Mouse (Mus musculus) WW6 (cell line): ENCODE measurements around the gene Cldn3.
"Not testable (repeated sequence)": the region's sequence is repeated elsewhere in the genome, so short reads cannot be mapped to it uniquely, and the experiment has no call there.

ENCODE experiments used
- DNase-seq: peaks from one replicate; pipeline ENCODE4 v3.0.0-alpha.2; 2013; ENCODE audit warnings: low read depth, low spot score

Gene Cldn3

GRCm38 (mm10) chr5:134985633-134986297 lies at the start of gene Cldn3:
Cldn3 (plus strand) TSS chr5:134986214.
- DNase-seq: peak; percentile 70

DNA sequence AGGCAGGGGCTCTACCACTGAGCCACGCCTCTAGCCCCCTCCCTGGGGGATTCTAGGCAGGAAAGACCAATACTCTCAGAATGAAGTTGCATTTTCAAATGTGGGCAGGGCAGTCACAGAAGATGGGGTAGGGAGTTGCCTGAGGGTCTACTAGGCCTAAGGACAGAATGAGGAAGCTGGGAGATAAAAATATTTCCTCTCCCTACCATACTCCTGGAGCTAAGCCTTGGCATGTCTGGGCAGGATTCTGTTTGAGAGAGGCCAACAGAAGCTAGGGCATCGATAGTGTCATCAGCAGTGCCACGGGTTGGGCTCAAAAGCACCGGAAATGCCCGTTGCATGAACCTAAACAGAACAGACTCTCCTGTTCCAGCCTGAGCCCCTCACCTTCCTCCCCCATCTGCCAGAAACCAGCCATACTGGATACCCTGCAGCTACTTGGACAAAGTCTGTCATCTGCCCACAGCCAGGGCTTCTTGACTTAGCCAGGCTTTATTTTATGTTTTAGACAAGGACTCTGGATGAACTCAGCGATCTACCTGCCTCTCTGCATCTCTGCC lies 49.3 kb upstream of the Cldn3 start:
- DNase-seq: no peak

- DNase-seq: no peak
These were observed 46.9 kb upstream of the Cldn3 start for GRCm38 (mm10) chr5:134939069-134939468.

DNA sequence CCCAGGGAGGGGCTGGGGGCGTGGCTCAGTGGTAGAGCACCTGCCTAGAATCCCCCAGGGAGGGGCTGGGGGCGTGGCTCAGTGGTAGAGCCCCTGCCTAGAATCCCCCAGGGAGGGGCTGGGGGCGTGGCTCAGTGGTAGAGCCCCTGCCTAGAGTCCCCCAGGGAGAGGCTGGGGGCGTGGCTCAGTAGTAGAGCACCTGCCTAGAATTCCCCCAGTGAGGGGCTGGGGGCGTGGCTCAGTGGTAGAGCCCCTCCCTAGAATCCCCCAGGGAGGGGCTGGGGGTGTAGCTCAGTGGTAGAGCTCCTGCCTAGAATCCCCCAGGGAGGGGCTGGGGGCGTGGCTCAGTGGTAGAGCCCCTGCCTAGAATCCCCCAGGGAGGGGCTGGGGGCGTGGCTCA lies 46.5 kb upstream of the Cldn3 start:
- DNase-seq: not testable (repeated sequence)

DNA sequence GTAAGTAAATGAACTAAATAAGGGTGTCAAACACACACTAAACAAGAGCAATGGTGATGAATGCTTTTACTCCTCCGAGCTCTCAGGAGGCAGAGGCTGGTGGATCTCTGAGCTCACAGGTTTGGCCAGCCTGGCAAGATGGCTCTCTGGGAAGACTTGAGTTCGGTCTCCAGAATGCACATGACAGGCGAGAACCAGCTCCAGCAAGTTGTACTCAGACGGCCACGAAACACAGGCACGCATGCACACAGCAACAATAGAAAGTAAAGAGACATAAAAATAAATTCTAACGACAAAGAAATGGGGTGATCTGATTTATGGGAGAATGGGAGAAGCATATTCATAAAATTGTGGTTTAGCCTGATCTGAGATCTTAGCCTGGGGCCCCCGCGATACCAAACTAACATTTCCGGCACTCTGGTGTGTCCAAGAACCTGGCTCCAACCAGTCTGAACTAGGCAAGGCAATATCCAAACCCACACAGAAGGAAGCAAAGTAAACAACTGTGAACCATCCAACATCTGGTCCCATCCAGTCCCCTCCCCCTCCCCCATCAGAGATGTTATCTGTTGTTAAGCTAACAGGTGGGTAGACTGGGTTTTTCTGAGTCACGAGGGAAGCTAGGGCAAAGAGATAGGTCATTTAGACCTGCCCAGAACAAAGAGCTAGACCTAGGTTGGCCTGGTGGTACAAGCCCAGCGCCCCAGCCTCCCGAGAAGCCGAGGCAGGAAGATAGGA lies 44.4 kb upstream of the Cldn3 start:
- DNase-seq: peak; percentile 89

DNA sequence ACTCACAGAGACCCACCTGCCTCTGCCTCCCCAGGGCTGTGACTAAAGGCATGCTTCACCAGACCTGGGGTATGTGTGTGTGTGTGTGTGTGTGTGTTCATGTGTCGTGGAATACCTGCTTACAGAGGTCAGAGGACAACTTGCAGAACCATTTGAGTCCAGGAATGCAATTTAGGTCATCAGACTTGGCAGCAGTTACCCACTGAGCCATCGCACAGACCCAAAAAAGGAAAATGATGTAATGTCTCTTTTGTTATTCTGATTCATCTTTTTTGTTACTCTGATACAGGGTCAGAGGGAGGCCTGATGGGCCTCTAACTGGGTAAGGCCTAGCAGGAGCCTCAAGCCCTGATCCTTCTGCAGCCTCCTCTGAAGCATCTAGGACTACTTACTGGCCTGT lies 43.3 kb upstream of the Cldn3 start:
- no peak for DNase-seq

GRCm38 (mm10) chr5:134944179-134944578 lies 41.8 kb upstream of the Cldn3 start:
- DNase-seq: no peak

- no peak for DNase-seq
These were observed 40.6 kb upstream of the Cldn3 start for GRCm38 (mm10) chr5:134945266-134945959.

- DNase-seq: no peak
These were observed 39.8 kb upstream of the Cldn3 start for GRCm38 (mm10) chr5:134946063-134946856.

DNA sequence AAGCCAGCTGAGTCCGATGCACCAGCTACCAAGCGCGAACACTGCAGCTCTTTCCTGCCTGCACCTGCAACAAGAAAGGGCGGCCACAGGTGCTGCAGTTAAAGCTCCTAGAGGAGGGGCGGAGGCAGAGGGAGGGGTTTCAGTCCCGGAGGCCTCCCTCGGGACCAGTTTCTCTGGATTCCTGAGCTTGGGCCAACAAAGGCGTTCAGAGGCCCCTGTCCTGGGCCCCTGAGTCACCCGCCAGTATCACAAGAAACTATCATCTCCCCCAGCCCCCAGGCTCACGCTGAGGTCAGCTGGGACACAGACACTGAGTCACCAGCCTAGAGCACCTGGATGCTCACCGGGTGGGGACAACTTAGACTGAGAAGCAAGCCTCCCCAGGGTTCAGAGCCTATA lies 39.2 kb upstream of the Cldn3 start, which contains the start of gene Cldn4:
Cldn4 (minus strand) TSS at position 78 of the 399 bp plus-strand sequence.
- peak; percentile 56 for DNase-seq

GRCm38 (mm10) chr5:134947420-134948084 lies 38.5 kb upstream of the Cldn3 start:
- no peak for DNase-seq

DNA sequence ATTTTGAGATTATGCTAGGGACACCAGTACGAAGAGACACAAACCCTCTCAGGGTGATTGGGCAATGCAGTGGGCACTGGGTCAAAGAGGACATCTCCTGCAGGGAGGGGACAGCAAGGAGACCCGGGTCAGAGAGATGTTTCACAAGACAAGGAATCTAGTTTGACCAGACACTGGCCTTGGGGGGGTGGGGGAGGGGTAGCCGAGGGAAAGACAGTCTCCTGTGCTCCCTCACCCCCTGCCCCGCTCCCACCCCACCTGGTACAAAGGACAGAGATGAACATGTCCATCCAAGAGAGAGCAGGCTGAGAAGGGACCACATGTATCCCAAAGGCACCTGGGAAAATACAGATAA lies 38.0 kb upstream of the Cldn3 start:
- DNase-seq: no peak

- DNase-seq: no peak
These were observed 34.7 kb upstream of the Cldn3 start for GRCm38 (mm10) chr5:134951053-134951884.

DNA sequence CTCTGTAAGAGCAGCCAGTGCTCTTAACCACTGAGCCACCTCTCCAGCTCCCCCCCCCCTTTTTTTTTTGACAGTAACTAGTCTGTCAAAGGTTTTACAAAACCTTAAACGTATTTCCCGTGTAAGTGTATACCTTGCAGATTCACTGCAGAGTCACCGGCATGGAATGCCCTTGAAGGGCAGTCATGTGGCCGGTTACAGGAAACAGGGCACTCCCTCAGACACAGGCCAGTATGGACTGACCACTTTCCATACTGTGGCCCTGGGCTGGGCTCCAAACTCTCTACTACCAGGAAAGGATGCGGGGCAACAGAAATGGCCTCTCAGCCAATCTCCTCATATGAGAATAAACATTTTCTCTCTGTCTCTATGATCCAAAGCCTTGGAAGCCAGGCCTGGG lies 30.5 kb upstream of the Cldn3 start:
- no peak for DNase-seq

DNA sequence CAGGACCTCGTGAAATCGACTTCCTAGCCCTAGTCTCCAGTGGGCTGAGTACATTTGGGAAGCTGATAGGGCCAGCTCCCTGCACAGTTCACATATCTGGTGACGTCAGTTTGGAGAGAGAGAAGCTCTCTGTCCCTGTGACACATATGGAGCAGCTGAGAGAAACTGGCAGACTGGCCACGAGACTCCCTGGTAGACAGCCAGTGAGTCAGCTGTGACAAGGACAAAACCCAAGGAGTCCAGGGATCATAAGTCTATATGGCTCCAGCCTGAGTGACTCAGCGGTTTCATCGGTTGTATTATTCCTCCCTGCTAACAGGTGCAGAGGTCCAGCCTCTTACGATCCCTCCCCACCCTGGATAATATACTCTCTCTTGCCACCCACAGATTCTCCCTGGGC lies 26.9 kb upstream of the Cldn3 start:
- DNase-seq: no peak

DNA sequence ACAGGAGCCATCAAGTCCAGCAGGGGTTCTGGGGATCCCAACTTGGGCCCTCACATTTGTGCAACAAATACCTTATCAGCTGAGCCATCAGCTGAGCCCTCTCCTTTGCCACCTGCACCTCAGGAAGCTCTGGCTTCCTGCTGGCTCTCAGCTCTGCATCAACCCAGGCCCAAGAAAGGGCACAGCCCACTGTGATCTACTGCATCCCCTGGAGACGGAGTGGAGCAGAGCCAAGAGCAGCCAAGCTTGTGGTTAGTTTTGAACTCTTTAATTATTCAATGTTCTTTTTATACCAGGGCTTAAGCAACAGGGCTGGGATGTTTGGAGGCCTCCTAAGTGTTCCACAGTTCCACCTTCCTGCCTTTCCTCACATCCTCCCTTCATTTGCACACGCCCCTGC lies 25.6 kb upstream of the Cldn3 start:
- no peak for DNase-seq

GRCm38 (mm10) chr5:134961519-134961918 lies 24.5 kb upstream of the Cldn3 start:
- no peak for DNase-seq

- DNase-seq: no peak
These were observed 22.5 kb upstream of the Cldn3 start for GRCm38 (mm10) chr5:134963546-134963945.

GRCm38 (mm10) chr5:134964655-134965054 lies 21.4 kb upstream of the Cldn3 start:
- DNase-seq: not testable (repeated sequence)

- DNase-seq: no peak
These were observed 20.6 kb upstream of the Cldn3 start for GRCm38 (mm10) chr5:134965473-134965851.
